ENCODE assay signal across 12 mouse cellular contexts in the genomic region with DNA sequence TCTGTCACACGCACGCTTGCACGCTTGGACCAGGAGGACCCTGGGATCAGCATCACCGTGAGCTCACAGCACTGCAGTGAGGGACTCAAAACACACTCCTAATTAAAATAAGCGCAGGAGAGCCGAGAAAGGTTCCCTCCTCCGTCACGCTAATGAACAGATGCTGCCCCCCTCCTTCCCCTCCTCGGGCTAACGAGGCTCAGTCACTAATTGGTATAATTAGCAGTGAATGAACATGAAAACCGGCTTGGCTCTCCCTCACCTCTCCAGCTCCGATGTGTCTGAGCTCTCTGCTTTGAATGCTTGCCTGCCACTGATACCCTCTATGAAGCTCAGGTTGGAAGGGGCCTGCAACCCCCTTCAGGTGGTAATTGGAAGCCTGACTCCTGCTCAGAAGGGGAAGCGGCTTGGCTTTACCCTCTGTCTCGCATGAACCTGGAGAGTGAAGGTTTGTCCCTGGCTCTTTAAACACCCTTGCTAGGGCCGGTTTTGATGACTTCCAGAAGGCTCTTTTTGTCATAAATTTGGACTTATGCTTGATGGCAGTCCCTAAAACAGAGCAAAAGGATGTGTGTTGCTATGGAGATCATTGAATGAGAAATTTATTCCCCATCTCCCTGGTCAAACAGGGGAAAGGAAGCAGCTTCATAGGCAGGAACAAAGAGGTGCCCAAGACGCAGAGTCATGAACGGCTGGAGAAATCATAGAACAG.
A peak's percentile ranks its signal among the peaks of the same experiment; 100 is the strongest.
DNase-seq lines count a peak whose midpoint lies in the region; ATAC-seq and TF ChIP-seq lines count a peak whose summit lies in the region.
"Had no signal": no experiment of that assay in that cellular context is flagged by ENCODE, and none has a peak within 500 bp of the region (broad histone marks: within the 10 kb centered on the region; RNA-seq: fewer than 3 reads in every experiment).

No protein-coding gene starts in this region.

- no peak overlapping the region for H3K27ac ChIP-seq in embryonic facial prominence, embryonic 11.5 days (replicated peaks; ENCODE audit: low read depth, low read length)
- peak overlapping the region; percentile 56 for H3K27ac ChIP-seq in hindbrain, postnatal 0 days
- peak overlapping the region; percentile 71 for H3K27ac ChIP-seq in midbrain, embryonic 14.5 days (replicated peaks; ENCODE audit: low read depth, low read length)
- no peak overlapping the region for H3K27ac ChIP-seq in heart, embryonic 11.5 days (ENCODE audit: low read depth, low read length)
- no peak overlapping the region for H3K27ac ChIP-seq in kidney, embryonic 14.5 days (ENCODE audit: low read depth, low read length)
- no peak overlapping the region for H3K27ac ChIP-seq in cerebellum, adult 2 months (ENCODE audit: insufficient read depth, low read length)

- no peaks in the 10 kb centered on the region for H3K4me1 ChIP-seq in embryonic facial prominence, embryonic 11.5 days (ENCODE audit: control insufficient read depth, insufficient read depth, low read length)
- H3K4me1 ChIP-seq in hindbrain, postnatal 0 days (ENCODE audit: insufficient read depth, low read length) = 0 out of 2 replicates have a peak, but pooled peaks cover 3% of the 10 kb centered on the region
- peaks cover 6% of the 10 kb centered on the region; the same call in 1 of the 2 replicates for H3K4me1 ChIP-seq in midbrain, embryonic 14.5 days (ENCODE audit: control insufficient read depth, insufficient read depth, low read length)
- no peaks in the 10 kb centered on the region for H3K4me1 ChIP-seq in heart, embryonic 11.5 days (ENCODE audit: control insufficient read depth, insufficient read depth, low read length)
- H3K4me1 ChIP-seq in kidney, embryonic 14.5 days (ENCODE audit: control insufficient read depth, insufficient read depth, low read length) = no peaks in the 10 kb centered on the region
- H3K4me1 ChIP-seq in cerebellum, adult 2 months (ENCODE audit: control insufficient read depth, insufficient read depth, low read length) = peaks cover 3% of the 10 kb centered on the region

- H3K36me3 ChIP-seq in embryonic facial prominence, embryonic 11.5 days (replicated peaks; ENCODE audit: control insufficient read depth, insufficient read depth, low read depth, low read length) = no peaks in the 10 kb centered on the region
- H3K36me3 ChIP-seq in hindbrain, postnatal 0 days (ENCODE audit: insufficient read depth, low read length) = no peaks in the 10 kb centered on the region
- no peaks in the 10 kb centered on the region for H3K36me3 ChIP-seq in midbrain, embryonic 14.5 days (ENCODE audit: control insufficient read depth, insufficient read depth, low read length)
- no peaks in the 10 kb centered on the region for H3K36me3 ChIP-seq in heart, embryonic 11.5 days (ENCODE audit: control insufficient read depth, insufficient read depth, low read length)
- H3K36me3 ChIP-seq in kidney, embryonic 14.5 days (ENCODE audit: control insufficient read depth, insufficient read depth, low read length) = no peaks in the 10 kb centered on the region

- H3K9ac ChIP-seq in embryonic facial prominence, embryonic 11.5 days (replicated peaks; ENCODE audit: low read length) = no peak overlapping the region
- no peak overlapping the region for H3K9ac ChIP-seq in hindbrain, postnatal 0 days (replicated peaks; ENCODE audit: low read length)
- no peak overlapping the region for H3K9ac ChIP-seq in midbrain, embryonic 14.5 days (replicated peaks; ENCODE audit: low read length)
- H3K9ac ChIP-seq in heart, embryonic 11.5 days (ENCODE audit: low read depth, low read length) = no peak overlapping the region
- H3K9ac ChIP-seq in kidney, embryonic 14.5 days (ENCODE audit: low read depth, low read length) = no peak overlapping the region

- H3K9me3 ChIP-seq in embryonic facial prominence, embryonic 11.5 days (replicated peaks; ENCODE audit: control insufficient read depth, low read length) = no peaks in the 10 kb centered on the region
- no peaks in the 10 kb centered on the region for H3K9me3 ChIP-seq in hindbrain, postnatal 0 days (ENCODE audit: low read length)
- H3K9me3 ChIP-seq in midbrain, embryonic 14.5 days (ENCODE audit: control insufficient read depth, low read length) = no peaks in the 10 kb centered on the region
- H3K9me3 ChIP-seq in heart, embryonic 11.5 days (replicated peaks; ENCODE audit: control insufficient read depth, low read length) = no peaks in the 10 kb centered on the region; the same call in 1 of the 2 replicates
- 0 out of 2 replicates have a peak, but pooled peaks cover 4% of the 10 kb centered on the region for H3K9me3 ChIP-seq in kidney, embryonic 14.5 days (ENCODE audit: control insufficient read depth, low read length)

- 0 out of 2 replicates have a peak, but pooled peaks have one; percentile 5 for TF ChIP-seq CTCF in hindbrain, postnatal 0 days (IDR thresholded peaks at IDR 0.05; ENCODE audit: low read depth)
- no peak for TF ChIP-seq CTCF in cerebellum, adult 2 months (IDR thresholded peaks at IDR 0.05; ENCODE audit: borderline replicate concordance, insufficient read depth, low read depth, low read length)

- H3K27me3 ChIP-seq in embryonic facial prominence, embryonic 11.5 days (ENCODE audit: control insufficient read depth, insufficient read depth, low read length) = no peaks in the 10 kb centered on the region
- H3K27me3 ChIP-seq in hindbrain, postnatal 0 days (ENCODE audit: insufficient read depth, low read length) = no peaks in the 10 kb centered on the region
- H3K27me3 ChIP-seq in midbrain, embryonic 14.5 days (ENCODE audit: control insufficient read depth, insufficient read depth, low read length) = no peaks in the 10 kb centered on the region
- no peaks in the 10 kb centered on the region for H3K27me3 ChIP-seq in heart, embryonic 11.5 days (ENCODE audit: control insufficient read depth, insufficient read depth, low read length)
- no peaks in the 10 kb centered on the region for H3K27me3 ChIP-seq in kidney, embryonic 14.5 days (ENCODE audit: control insufficient read depth, insufficient read depth, low read length)
- H3K27me3 ChIP-seq in cerebellum, adult 2 months (ENCODE audit: control insufficient read depth, insufficient read depth, low read length) = no peaks in the 10 kb centered on the region; the same call in 1 of the 2 replicates

- ATAC-seq in embryonic facial prominence, embryonic 11.5 days (replicated peaks; ENCODE audit: insufficient number of reproducible peaks, low FRiP score, low TSS enrichment, low read depth) = no peak
- peak; percentile 77 for ATAC-seq in hindbrain, postnatal 0 days
- peak; percentile 58 for ATAC-seq in midbrain, embryonic 14.5 days (ENCODE audit: low FRiP score, low TSS enrichment)
- no peak for ATAC-seq in heart, embryonic 11.5 days (replicated peaks; ENCODE audit: insufficient number of reproducible peaks, low FRiP score, low TSS enrichment)
- ATAC-seq in kidney, embryonic 14.5 days (ENCODE audit: low FRiP score, low TSS enrichment) = no peak
- ATAC-seq: inflammation-experienced regulatory T-cells, adult 6 months had no signal

- no peak overlapping the region for H3K4me2 ChIP-seq in embryonic facial prominence, embryonic 11.5 days (ENCODE audit: low read depth, low read length)
- 0 out of 2 replicates have a peak overlapping the region, but pooled peaks have one; percentile 6 for H3K4me2 ChIP-seq in hindbrain, postnatal 0 days (ENCODE audit: low read depth, low read length)
- no peak overlapping the region for H3K4me2 ChIP-seq in midbrain, embryonic 14.5 days (ENCODE audit: low read length)
- H3K4me2 ChIP-seq in heart, embryonic 11.5 days = no peak overlapping the region
- no peak overlapping the region for H3K4me2 ChIP-seq in kidney, embryonic 14.5 days (replicated peaks; ENCODE audit: low read depth, low read length)

- DNase-seq in cerebellum, postnatal 10 days = peak; percentile 61 to 66
- DNase-seq in cerebellum, adult 11 months = no peak
- DNase-seq in embryonic facial prominence, embryonic 11.5 days (ENCODE audit: low spot score) = peak; percentile 24
- peak; percentile 71 for DNase-seq in hindbrain, postnatal 0 days (ENCODE audit: low spot score)
- DNase-seq in midbrain, embryonic 14.5 days = peak; percentile 71
- no peak for DNase-seq in cerebellum, adult 2 months
- DNase-seq: adrenal gland, postnatal 25 days; liver; lung, postnatal 36 days had no signal

- H3K4me3 ChIP-seq in embryonic facial prominence, embryonic 11.5 days (ENCODE audit: low read depth, low read length) = no peak overlapping the region
- no peak overlapping the region for H3K4me3 ChIP-seq in hindbrain, postnatal 0 days (ENCODE audit: low read length)
- H3K4me3 ChIP-seq in midbrain, embryonic 14.5 days (replicated peaks; ENCODE audit: low read depth, low read length) = no peak overlapping the region
- H3K4me3 ChIP-seq in heart, embryonic 11.5 days (ENCODE audit: low read depth, low read length) = no peak overlapping the region
- H3K4me3 ChIP-seq in kidney, embryonic 14.5 days (ENCODE audit: low read length) = no peak overlapping the region
- no peak overlapping the region for H3K4me3 ChIP-seq in cerebellum, adult 2 months (replicated peaks; ENCODE audit: insufficient read depth, low read depth, low read length)

- no peak for TF ChIP-seq POLR2A in cerebellum, adult 2 months (IDR thresholded peaks at IDR 0.05; ENCODE audit: borderline replicate concordance, insufficient read depth, low read length)

- WGBS in embryonic facial prominence, embryonic 11.5 days = 49% methylated on average over 17 of the region's 17 CpGs
- WGBS in hindbrain, postnatal 0 days = 36% methylated on average over 17 of the region's 17 CpGs
- WGBS in midbrain, embryonic 14.5 days = 57% methylated on average over 17 of the region's 17 CpGs
- 69% methylated on average over 17 of the region's 17 CpGs for WGBS in heart, embryonic 11.5 days (ENCODE audit: insufficient replicate concordance)
- 58% methylated on average over 17 of the region's 17 CpGs for WGBS in kidney, embryonic 14.5 days
- 21% methylated on average over 17 of the region's 17 CpGs for WGBS in cerebellum, adult 2 months

Comparison
In these comparisons a context has a peak if more than half of its experiments do, and no peak if none do; other contexts are left out.
1. DNase-seq: peak in cerebellum, postnatal 10 days (2 of 2), embryonic facial prominence, embryonic 11.5 days (single experiment), hindbrain, postnatal 0 days (single experiment) and midbrain, embryonic 14.5 days (single experiment); none in cerebellum, adult 11 months (single experiment) and cerebellum, adult 2 months (0 of 2).
2. ATAC-seq: peak in hindbrain, postnatal 0 days (single experiment) and midbrain, embryonic 14.5 days (single experiment); none in embryonic facial prominence, embryonic 11.5 days (single experiment), heart, embryonic 11.5 days (single experiment) and kidney, embryonic 14.5 days (single experiment).
3. H3K27ac ChIP-seq: peak in hindbrain, postnatal 0 days (single experiment) and midbrain, embryonic 14.5 days (single experiment); none in embryonic facial prominence, embryonic 11.5 days (single experiment), heart, embryonic 11.5 days (single experiment), kidney, embryonic 14.5 days (single experiment) and cerebellum, adult 2 months (single experiment).